Mouse (Mus musculus): ENCODE results near the gene Mcm7. TPM values are rescaled to one million over a fixed set of nuclear protein-coding genes. Genes with fewer than 3 reads are reported as not detected.

Gene Mcm7
- polyA plus RNA-seq, 1 experiment from 2014 or later: 13.3 TPM

DNA sequence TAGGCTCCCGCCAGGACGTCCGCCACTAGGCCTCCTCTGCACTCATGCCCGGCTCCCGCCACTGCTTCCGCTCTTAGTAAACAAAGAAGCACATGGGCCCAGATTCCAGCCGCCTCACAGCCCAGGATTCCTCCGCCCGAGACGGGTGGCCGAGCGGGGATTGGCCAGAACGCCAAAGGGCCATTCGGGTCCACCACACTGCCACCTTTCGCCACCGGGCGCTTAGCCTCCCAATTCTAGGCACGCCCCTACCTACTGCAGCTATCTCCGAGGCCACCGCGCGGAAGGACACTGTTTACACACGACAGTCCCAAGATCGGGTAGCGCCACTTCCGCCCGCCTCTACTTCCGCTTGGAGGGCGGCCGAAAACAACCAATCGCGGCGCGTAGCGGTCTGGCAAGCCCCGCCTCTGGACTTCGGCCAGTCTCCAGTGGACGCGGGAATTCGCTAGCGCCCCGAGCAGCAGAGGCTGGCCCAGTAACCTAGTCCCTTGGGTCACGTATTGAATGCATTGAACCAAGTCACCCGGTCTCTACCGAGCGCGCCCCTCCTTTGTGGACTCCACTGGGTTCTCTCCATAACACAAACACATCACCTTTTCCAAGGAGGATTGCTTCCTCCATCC lies 1.2 kb downstream of the Mcm7 start:
- H3K79me2 ChIP-seq (ENCODE audit: inconsistent target): peaks cover 19% of the 10 kb centered on the region
- peak overlapping the region; percentile 88 for H3K4me3 ChIP-seq (ENCODE audit: inconsistent target)
- H3K36me3 ChIP-seq (ENCODE audit: inconsistent target): peaks cover 32% of the 10 kb centered on the region; the same call in 1 of the 2 replicates
- peak overlapping the region; percentile 77 for H3K27ac ChIP-seq
- 0% methylated on average over 47 of the region's 47 CpGs for WGBS (ENCODE audit: missing documents)

DNA sequence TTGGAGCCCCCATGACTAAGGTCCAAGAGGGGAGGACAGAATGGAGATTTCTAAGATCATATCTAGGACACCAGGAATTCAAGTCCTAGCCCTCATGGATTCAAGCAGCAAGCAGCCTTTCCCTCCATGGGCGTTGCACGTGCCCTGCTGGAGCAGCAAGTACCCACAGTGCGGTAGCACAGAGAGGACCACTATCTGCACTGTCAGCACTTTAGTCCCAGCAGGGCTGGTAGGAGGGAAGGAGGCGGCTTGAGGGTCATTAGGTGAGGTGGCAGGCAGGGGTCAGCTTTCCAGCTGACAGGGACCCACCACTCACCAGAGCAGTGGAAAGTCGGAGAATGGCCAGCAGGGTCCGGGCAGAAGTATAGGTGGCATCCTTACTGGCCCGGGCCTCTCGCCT lies 6.6 kb downstream of the Mcm7 start:
- Histone ChIP-seq H3K79me2 (ENCODE audit: inconsistent target) (peaks cover 36% of the 10 kb centered on the region), H3K27ac (no peak overlapping the region), H3K36me3 (ENCODE audit: inconsistent target) (peaks cover 45% of the 10 kb centered on the region; the same call in 1 of the 2 replicates), H3K4me3 (ENCODE audit: inconsistent target) (no peak overlapping the region)
- 91% methylated on average over 8 of the region's 8 CpGs for WGBS (ENCODE audit: missing documents)

DNA sequence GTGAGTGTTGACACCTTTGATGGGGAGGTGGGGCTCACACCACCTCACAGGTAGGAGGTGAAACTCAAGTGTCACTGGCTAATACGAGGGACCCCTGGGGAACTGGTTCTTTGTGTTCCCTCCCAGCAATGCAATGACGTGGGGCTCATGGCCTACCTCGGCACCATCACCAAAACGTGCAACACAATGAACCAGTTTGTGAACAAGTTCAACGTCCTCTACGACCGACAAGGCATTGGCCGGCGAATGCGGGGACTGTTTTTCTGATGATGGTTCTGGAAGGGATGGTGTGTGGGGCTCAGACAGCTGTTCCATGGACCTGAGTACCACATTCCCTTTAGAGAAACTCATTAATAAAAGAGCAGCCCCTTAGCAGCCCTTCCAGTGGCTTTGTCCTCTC lies 8.6 kb downstream of the Mcm7 start:
- 87% methylated on average over 10 of the region's 10 CpGs for WGBS (ENCODE audit: missing documents)
- H3K79me2 ChIP-seq (ENCODE audit: inconsistent target): peaks cover 19% of the 10 kb centered on the region
- H3K27ac ChIP-seq: no peak overlapping the region
- no peak overlapping the region for H3K4me3 ChIP-seq (ENCODE audit: inconsistent target)
- H3K36me3 ChIP-seq (ENCODE audit: inconsistent target): peaks cover 45% of the 10 kb centered on the region; the same call in 1 of the 2 replicates

GRCm38 (mm10) chr5:138163046-138163445 lies 9.2 kb downstream of the Mcm7 start:
- 76% methylated on average over 6 of the region's 6 CpGs for WGBS (ENCODE audit: missing documents)
- no peak overlapping the region for H3K27ac ChIP-seq
- H3K4me3 ChIP-seq (ENCODE audit: inconsistent target): no peak overlapping the region
- peaks cover 19% of the 10 kb centered on the region for H3K79me2 ChIP-seq (ENCODE audit: inconsistent target)
- peaks cover 43% of the 10 kb centered on the region; the same call in 1 of the 2 replicates for H3K36me3 ChIP-seq (ENCODE audit: inconsistent target)

- H3K36me3 ChIP-seq (ENCODE audit: inconsistent target): peaks cover 26% of the 10 kb centered on the region; the same call in 1 of the 2 replicates
- 2% methylated on average over 42 of the region's 42 CpGs for WGBS (ENCODE audit: missing documents)
- peak within 1 kb of the TSS; percentile 58 for H3K27ac ChIP-seq
Measured at GRCm38 (mm10) chr5:138160842-138161665, 11.2 kb downstream of the Mcm7 start, which contains the start of gene Cops6. Gene Cops6, plus strand, starts transcription at chr5:138161071.

DNA sequence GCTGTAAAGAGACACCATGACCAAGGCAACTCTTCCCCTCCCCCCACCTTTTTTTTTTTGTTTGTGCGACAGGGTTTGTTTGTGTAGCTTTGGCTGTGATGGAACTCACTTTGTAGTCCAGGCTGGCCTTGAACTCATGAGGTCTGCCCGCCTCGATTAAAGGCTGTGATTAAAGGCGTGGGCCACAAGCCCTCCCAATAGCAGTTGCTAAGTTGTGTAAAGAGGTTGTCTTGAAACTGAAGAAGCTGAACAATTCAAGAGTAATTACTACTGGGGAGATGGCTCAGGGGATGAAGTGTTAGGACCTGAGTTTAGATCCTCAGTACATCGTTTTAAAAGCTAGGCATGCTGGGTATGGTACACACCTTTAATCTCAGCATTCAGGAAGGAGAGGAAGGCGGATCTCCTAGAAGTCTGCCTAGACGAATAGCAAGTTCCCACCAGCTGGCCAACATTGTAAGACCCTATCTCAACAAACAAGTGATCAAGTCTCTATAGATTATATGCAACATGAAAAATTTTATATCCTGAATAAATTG lies 11.9 kb downstream of the Mcm7 start:
- Histone ChIP-seq H3K79me2 (ENCODE audit: inconsistent target) (peaks cover 19% of the 10 kb centered on the region), H3K4me3 (ENCODE audit: inconsistent target) (peak overlapping the region; percentile 99; the same call in 1 of the 2 replicates), H3K27ac (no peak overlapping the region), H3K36me3 (ENCODE audit: inconsistent target) (peaks cover 19% of the 10 kb centered on the region; the same call in 1 of the 2 replicates)
- 67% methylated on average over 6 of the region's 7 CpGs for WGBS (ENCODE audit: missing documents)

More at GRCm38 (mm10) chr5:138160842-138161665, 11.2 kb downstream of the Mcm7 start, which contains the start of gene Cops6:
- H3K4me3 ChIP-seq (ENCODE audit: inconsistent target): peak within 1 kb of the TSS; percentile 99
- peaks cover 19% of the 10 kb centered on the region for H3K79me2 ChIP-seq (ENCODE audit: inconsistent target)

DNA sequence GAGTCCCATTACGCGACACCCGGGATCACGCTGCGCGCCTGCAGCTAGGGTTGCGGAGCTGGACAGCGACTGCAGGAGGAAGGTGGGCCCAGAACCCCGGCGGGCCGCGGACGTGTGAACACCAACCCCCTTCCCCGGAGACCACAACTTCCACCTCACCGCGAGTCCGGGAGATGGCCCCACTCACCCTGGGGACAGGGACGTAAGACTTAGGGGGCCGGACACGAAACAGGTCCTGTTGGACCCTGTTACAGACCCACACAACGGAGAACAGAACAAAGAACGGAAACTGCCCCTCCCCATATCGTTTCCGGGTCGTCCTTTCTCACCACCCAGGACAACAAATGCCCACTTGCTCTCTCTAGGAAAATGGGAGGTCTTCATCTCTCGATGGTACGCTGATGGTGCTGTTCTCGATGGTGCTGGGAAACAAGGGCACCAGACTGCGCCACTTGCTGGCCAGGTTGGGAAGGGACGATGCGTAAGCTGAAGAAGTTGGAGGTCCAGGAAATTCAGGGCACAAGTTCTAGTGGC lies 16.7 kb downstream of the Mcm7 start, which contains the start of gene Zfp113:
Gene Zfp113 (minus strand): TSS at position 302 of the 534 bp plus-strand sequence.
- no peaks in the 10 kb centered on the region for H3K79me2 ChIP-seq (ENCODE audit: inconsistent target)
- WGBS (ENCODE audit: missing documents): 2% methylated on average over 31 of the region's 31 CpGs
- peaks cover 12% of the 10 kb centered on the region; the same call in 1 of the 2 replicates for H3K36me3 ChIP-seq (ENCODE audit: inconsistent target)
- H3K27ac ChIP-seq: 0 out of 2 replicates have a peak within 1 kb of the TSS, but pooled peaks have one; percentile 13
- H3K4me3 ChIP-seq (ENCODE audit: inconsistent target): peak within 1 kb of the TSS; percentile 76

DNA sequence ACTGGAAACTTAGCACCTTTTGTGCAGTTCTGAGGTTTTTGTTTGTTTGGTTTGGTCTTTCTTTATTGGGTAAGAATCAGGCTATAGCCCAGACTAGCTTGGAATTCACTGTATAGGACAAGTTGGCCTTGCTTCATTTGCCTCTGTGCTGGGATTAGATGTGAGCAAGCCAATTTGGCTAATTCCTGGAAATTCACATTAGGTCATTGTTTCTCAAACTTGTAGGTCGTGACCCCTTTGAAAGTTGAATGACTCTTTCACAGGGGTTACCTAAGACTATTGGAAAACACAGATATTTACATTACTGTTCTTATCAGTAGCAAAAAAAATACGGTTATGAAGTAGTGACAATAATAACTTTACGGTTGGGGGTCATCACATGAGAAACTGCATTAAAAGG lies 17.8 kb downstream of the Mcm7 start:
- Histone ChIP-seq H3K4me3 (ENCODE audit: inconsistent target) (no peak overlapping the region), H3K27ac (no peak overlapping the region)

DNA sequence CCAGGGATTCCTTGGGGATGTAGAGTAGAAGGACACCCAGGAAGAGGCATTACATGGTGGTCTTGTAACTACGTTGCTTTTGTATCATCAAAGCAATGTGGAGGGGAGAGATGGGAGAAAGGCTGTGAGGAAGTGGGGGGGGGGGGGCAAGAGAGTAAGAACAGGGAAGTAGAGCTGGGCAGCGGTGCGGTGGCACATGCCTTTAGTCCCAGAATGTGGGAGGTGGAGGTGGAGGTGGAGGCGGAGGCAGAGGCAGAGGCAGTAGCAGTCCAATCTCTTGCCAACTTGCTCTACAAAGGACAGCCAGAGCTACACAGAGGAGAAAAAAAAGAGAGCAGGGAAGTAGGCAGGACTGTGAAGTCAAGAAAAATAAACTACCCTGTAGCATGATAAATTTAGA lies 33.6 kb downstream of the Mcm7 start:
- H3K36me3 ChIP-seq (ENCODE audit: inconsistent target): peaks cover 12% of the 10 kb centered on the region; the same call in 1 of the 2 replicates
- H3K4me3 ChIP-seq (ENCODE audit: inconsistent target): no peak overlapping the region
- H3K27ac ChIP-seq: no peak overlapping the region

More for the DNA sequence above, 17.8 kb downstream of the Mcm7 start:
- WGBS (ENCODE audit: missing documents): 86% methylated on average over 3 of the region's 3 CpGs
- peaks cover 16% of the 10 kb centered on the region; the same call in 1 of the 2 replicates for H3K36me3 ChIP-seq (ENCODE audit: inconsistent target)
- H3K79me2 ChIP-seq (ENCODE audit: inconsistent target): no peaks in the 10 kb centered on the region

GRCm38 (mm10) chr5:138137935-138138549 lies 34.2 kb downstream of the Mcm7 start:
- 45% methylated on average over 8 of the region's 8 CpGs for WGBS (ENCODE audit: missing documents)
- Histone ChIP-seq H3K4me3 (ENCODE audit: inconsistent target) (no peak overlapping the region), H3K36me3 (ENCODE audit: inconsistent target) (peaks cover 17% of the 10 kb centered on the region), H3K27ac (no peak overlapping the region), H3K79me2 (ENCODE audit: inconsistent target) (no peaks in the 10 kb centered on the region)

More for the DNA sequence above, 33.6 kb downstream of the Mcm7 start:
- WGBS (ENCODE audit: missing documents): 13% methylated on average over 2 of the region's 4 CpGs
- H3K79me2 ChIP-seq (ENCODE audit: inconsistent target): no peaks in the 10 kb centered on the region

DNA sequence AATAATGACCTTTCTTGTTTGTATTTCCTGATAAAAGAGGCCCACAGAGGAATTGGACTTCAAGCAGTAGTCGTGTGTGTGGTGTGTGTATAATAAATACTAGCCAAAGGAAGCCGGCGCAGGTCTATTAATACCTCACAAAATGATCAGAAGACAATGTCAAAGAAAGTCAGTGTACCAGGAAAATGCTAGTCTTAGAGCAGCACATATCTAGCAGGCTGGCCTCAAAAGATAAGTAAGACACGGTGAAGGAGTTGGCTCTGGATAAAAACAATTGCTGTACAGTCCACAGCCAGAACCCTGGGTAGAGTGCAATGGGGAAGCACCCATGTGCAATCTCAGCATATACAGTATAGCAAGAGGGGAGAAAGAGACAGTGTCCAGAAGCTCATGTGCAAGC lies 35.0 kb downstream of the Mcm7 start:
- Histone ChIP-seq H3K4me3 (ENCODE audit: inconsistent target) (no peak overlapping the region), H3K79me2 (ENCODE audit: inconsistent target) (no peaks in the 10 kb centered on the region), H3K27ac (no peak overlapping the region), H3K36me3 (ENCODE audit: inconsistent target) (peaks cover 22% of the 10 kb centered on the region)
- WGBS (ENCODE audit: missing documents): 73% methylated on average over 4 of the region's 4 CpGs

DNA sequence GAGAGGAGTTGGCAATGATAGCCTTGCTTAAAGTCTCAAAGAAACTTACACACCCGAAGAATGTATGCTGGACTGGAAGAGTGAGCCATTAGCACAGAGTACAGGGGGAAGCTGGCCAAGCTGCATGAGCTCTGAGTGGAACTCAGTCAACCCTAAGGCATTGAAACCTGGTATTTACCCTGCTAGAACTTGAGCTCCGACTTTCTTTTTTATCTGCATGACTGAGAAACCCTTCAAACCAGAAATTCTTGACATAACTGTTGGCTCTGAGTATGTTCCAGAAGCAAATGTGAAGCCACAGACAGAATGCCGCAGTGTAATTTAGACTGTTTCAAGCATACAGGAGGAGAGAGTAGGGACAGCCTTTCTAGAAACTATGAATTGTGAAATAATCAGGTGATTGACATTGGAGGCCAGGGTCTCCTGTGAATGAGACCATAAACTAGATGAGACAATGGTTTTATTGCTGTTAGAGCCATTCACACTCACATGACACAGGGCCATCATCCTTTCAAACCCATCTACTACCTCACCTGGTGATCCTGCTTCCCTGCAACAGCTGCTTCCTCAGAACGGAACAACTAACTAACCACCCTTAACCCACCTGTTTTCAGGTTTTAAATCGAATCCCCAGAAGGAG lies 39.7 kb downstream of the Mcm7 start:
- WGBS (ENCODE audit: missing documents): 94% methylated on average over 5 of the region's 5 CpGs
- no peaks in the 10 kb centered on the region for H3K79me2 ChIP-seq (ENCODE audit: inconsistent target)

GRCm38 (mm10) chr5:138118041-138118440 lies 54.2 kb downstream of the Mcm7 start:
- no peaks in the 10 kb centered on the region for H3K36me3 ChIP-seq (ENCODE audit: inconsistent target)
- no peak overlapping the region for H3K27ac ChIP-seq
- peak overlapping the region; percentile 84 for H3K4me3 ChIP-seq (ENCODE audit: inconsistent target)
- 52% methylated on average over 3 of the region's 3 CpGs for WGBS (ENCODE audit: missing documents)
- peaks cover 20% of the 10 kb centered on the region; the same call in 1 of the 2 replicates for H3K79me2 ChIP-seq (ENCODE audit: inconsistent target)

More for the DNA sequence above, 39.7 kb downstream of the Mcm7 start:
- Histone ChIP-seq H3K27ac (no peak overlapping the region), H3K4me3 (ENCODE audit: inconsistent target) (no peak overlapping the region), H3K36me3 (ENCODE audit: inconsistent target) (peaks cover 54% of the 10 kb centered on the region)

All from macrophage (primary cell).